Mouse (Mus musculus) T-cell, adult 2 months (primary cell): ENCODE data around the gene Dscam.

Experiments used
- DNase-seq: peaks from one replicate; pipeline ENCODE4 v3.0.0; 2022; ENCODE audit warnings: low spot score

The Dscam gene

DNA sequence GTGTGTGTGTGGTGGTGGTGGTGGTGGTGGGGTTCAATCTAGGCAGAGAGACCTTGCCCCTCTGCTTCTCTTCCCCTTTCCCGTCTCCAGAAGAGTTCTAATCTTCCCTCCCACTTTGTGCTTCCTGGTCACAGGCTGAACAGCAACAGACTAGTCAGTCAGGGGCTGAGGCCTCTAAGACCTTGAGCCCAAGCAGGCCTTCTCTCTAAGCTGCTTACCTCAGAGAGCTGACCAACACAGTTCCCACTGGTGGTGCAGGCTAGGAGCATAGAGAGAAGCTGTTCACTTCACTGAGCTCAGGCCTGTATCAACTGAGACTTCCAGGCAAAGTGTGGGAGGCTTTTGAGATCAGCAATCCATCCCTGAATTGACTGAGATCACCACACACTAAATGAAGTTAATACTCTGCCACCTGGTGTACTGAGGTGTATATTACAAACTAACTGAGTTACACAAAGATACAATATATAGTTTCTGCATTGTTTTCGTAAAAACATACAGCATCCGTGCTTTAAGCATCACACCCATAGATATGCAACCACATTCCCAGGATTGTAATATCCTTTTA lies 153.3 kb downstream of the Dscam start:
- DNase-seq = no peak

DNA sequence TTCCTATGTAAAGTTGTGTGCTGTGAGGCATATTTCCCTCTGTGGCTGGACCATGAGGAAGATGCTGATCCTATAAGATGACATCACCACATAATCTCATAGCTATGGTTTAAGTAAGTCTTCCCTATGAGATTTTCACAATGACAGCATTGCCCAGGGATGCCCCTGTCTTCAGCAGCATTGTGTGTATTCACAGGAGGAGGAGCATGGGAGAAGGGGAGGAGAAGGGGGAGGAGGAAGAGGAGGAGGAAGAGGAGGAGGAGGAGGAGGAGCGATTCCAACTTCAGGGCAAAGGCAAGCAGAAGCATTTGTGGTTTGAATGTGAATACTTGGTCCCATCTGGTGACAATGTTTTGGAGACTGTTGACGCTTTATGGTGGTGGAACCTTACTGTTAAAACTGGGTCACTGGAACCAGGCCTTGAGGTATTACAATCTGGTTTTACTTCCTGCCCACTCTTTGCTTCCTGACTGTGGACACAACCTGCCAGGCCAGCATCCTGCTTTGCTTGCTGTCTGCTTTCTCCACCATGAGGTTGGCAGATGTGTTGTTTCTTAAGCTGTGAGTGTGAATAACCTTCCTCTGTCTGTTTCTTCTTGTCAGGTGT lies 154.2 kb downstream of the Dscam start:
- DNase-seq = no peak

DNA sequence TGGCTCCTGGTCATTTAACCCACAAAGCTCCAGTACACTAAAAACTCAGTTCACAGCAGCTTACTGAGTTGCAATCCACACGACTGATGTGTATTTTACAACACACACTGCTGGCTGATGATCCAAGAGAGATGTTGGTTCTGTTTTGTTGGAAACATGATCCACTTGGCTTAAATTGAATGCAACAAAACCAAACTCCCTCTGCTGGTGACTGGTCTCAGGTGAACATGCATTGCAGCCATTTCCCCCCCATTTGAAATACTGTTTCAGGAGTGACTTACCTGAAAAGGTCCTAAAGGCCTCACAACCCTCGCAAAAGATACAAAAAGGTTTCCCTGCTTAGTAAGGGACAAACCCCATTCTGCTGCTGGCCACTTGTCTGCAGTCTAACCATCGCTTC lies 156.2 kb downstream of the Dscam start:
- no peak for DNase-seq

- DNase-seq = no peak
Observed at GRCm38 (mm10) chr16:97009116-97010055, 161.2 kb downstream of the Dscam start.

GRCm38 (mm10) chr16:97007892-97008527 lies 162.5 kb downstream of the Dscam start:
- DNase-seq = no peak

- no peak for DNase-seq
Observed at GRCm38 (mm10) chr16:97006854-97007182, 163.7 kb downstream of the Dscam start.

DNA sequence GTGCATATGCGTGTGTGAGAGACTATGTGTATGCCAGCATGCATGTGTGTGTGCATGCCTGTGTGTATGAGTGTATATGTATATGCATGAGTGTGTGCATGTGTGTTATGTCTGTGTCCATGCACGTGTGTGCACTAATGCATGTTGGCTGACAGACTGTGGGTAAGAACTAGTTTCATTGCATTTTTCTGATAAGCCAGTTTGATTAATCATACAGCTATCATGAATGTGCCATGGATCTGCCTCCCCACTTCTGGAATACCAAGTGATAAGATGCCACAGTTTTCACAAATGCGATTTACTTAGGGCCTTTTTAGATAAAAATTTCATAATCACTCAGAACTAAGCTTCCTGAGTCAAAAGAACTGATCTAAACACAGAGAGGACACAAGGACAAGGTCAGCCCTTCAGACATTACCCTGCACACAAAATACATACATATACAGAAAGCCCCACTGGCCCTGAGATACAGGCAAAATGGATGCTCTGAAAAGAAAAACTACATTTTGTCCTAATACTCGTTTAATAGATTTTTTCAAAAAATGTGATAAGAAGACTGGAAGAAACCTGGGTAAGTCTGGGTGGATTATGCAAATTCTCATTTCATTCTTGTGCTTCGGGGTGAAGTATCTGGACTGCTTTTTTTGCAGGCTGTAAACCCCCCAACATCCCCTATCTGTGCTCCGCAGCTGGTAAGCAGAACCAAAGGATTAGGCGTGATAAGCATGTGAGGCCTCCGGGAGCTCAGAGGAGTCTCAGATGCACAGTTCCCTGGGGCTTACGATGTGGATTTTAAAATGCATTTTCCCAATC lies 164.3 kb downstream of the Dscam start:
- no peak for DNase-seq

GRCm38 (mm10) chr16:97003965-97004364 lies 166.6 kb downstream of the Dscam start:
- no peak for DNase-seq

GRCm38 (mm10) chr16:97002837-97003236 lies 167.7 kb downstream of the Dscam start:
- no peak for DNase-seq

DNA sequence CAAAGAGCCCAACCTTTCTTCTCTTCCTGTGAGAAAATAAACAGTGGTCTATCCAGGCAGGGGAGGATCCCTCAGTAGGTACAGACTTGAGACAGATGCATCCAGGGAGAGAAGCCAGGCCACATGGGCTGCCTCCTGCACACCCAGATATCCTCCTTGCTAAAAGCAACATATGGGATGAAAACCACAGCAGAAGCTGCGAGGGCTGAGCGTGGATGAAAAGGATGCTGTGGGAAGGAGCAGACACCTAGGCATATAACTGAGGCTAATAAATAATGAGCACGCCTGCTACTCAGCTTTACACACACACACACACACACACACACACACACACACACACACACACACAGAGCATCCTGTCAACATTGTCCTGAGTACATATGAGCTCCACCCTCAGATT lies 168.4 kb downstream of the Dscam start:
- DNase-seq = no peak

GRCm38 (mm10) chr16:96996854-96997253 lies 173.7 kb downstream of the Dscam start:
- no peak for DNase-seq

GRCm38 (mm10) chr16:96995858-96996257 lies 174.7 kb downstream of the Dscam start:
- no peak for DNase-seq

DNA sequence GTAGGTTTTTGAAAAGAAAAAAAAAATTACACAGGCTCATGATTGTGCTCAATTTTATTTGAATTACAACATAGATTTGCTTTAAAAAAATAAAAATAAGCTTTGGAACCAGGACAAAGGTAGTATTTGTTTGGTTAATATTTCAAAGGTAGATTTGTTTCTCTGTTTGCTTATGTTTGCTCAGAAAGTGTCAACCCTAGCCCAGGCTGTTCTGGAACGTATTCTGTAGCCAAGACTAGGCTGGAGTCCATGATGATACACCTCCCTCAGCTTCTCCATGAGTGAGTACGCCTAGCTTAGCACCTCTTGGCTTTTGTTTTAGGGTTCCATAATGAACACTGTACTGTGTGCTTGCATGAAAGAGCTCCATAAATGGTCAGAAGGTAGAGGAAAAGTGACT lies 183.2 kb downstream of the Dscam start:
- no peak for DNase-seq

DNA sequence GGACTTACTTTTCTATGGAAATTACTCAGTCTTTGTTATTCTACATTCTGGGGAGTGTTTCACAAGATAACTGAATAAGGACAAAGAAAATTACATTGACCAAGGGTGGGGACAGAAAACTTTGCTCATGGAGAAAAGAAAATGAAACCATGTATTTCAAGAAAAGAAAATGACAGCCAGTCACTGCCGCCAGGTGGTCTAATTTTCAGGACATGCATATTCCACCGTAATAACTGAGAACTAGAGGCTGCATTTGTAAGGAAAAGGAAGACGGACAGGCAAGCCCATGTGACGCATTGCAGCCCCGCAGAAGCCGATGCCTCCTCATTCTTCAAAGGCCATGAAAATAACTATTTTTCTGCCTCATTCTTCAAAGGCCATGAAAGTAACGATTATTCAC lies 197.3 kb downstream of the Dscam start:
- no peak for DNase-seq

DNA sequence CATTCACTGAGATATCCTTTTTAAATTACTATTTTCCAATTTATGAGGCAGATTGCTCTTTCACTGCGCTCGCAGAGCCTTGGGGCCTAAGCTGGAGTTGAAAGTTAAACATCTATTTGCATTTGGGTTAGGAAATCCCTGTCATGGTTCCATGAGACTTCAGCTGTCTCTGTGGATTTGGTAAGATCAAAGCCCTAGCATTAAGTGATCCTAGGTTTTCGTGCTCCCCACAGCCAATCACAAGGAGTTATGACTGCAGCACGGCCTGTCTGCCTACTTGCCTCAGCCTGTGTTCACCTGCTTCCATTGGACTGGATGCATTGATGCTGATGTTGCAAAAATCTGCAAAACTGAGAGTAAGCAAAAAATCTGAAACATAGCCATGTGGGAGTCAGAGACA lies 198.8 kb downstream of the Dscam start:
- no peak for DNase-seq

DNA sequence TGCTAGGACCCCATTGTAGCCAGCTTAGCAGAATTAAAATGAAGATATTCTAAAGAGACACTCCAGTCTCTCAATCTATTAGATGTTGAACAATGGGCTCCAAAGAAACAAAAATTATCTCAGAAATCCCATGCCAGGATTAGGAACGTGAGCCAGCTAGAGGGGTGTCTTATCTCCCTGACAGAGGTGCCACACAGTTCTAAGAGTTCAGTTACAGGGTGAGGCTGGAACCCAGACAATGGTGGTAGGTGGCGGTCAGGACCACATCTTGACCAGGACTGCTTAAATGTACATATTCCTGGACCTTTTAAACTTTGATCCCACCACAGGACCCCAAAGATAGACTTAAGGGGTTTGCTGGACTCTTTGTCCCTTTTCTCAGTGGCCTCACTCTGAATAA lies 200.1 kb downstream of the Dscam start:
- no peak for DNase-seq

DNA sequence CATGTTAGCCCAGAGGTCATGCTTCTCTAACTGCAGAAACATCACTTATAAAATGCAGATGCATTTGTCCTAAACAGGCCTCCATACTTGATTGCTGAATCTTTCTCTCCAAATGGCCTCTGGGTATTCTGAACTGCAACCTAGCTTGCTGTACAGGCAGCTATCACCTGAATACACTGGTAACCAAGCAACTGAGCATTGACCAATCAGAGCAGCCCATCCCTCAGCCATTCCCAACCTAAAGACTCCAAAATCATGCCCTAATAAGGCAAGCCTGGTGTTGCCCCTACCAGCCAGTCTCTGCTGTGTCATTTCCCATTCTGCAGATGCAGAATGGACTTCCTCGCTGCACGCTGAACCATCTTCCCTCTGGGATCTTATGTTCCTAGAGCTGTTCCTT lies 200.9 kb downstream of the Dscam start:
- no peak for DNase-seq

DNA sequence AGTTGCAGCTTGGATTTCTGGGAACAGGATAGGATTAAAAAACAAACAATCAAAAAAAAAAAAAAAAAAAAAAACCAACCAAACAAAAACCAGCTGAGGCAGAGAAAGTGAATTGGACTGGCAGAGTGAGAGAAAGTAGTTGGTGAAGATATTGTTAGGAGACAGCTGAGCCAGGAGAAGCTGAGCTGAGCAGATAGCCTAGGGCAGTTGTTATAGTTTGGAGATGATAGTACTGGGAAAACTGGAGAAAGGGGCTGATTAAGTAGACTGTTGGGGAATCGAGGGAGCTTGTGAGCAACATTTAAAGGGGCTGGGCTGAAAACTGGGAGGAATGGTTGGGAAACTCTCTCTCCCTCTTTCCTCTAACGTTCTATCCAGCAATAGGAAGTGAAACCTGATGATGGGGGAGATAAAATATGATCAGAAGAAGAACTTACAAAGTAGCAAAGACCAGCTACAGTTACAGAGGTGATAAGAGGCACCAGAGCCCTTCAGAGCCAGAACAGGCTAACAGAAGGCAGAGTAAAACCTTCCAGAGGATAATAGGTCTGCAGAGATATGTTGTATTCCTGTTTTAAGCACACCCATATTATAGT lies 201.6 kb downstream of the Dscam start:
- DNase-seq = no peak

DNA sequence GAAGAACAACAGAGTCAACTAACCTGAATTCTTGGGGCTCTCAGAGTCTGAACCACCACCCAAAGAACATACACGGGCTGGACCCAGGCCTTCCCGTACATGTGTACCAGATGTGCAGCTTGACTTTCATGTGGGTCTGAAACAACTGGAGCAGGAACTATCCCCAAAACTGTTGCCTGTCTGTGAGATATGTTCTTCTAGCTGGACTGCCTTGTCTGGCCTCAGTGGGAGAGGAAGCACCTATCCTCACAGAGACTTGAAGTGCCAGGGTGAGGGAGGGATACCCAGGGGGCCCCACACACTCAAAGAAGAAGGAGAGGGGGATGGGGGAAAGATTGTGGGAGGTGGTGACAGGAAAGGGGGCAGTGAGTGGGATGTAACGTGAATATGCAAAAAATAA lies 210.9 kb downstream of the Dscam start:
- DNase-seq = no peak

GRCm38 (mm10) chr16:96945468-96946302 lies 224.9 kb downstream of the Dscam start:
- DNase-seq = no peak

DNA sequence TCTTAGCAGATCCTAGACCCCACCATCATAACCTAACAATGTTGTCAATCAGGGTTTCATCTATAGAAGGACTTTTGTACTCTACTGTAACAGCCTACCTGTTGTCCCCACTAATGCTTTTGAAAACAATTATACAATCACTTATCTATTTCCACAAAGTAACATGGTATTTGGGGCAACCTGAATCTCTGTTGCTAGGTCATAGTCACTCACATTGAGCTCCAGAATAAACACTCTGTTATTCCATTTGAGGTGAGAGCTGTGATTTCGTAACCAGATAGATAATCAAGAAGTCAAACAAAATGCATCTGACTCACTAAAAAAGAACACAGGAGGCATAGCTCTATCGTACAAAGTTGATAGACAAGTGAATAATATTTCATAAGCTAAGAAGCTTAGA lies 226.9 kb downstream of the Dscam start:
- no peak for DNase-seq
